Mouse (Mus musculus) WW6 (cell line): ENCODE measurements around the gene Supt16.

ENCODE experiments used
- DNase-seq: peaks from one replicate; pipeline ENCODE4 v3.0.0-alpha.2; 2013; ENCODE audit warnings: low read depth, low spot score

The Supt16 gene

GRCm38 (mm10) chr14:52197156-52197878 is at the start of gene Supt16:
Gene Supt16, minus strand, starts transcription at chr14:52197416.
- DNase-seq = peak; percentile 84

DNA sequence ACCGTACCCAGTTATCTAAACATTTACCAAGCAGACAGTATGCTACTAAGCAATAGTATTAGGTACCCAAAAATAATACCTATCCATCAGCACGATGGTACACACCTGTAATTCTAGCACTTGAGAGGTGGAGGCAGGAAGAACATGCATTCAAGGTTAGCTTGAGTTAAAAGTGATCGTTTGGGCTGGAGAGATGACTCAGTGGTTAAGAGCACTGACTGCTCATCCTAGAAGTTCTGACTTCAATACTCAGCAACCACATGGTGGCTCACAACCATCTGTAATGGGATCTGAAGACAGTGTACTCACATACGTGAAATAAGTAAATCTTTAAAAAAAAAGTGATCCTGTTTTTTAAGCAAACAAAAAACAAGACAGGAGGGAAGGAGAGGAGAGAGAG is 48.9 kb upstream of the Supt16 start:
- DNase-seq = no peak

- DNase-seq = no peak
These were observed 47.5 kb upstream of the Supt16 start for GRCm38 (mm10) chr14:52244690-52245042.

DNA sequence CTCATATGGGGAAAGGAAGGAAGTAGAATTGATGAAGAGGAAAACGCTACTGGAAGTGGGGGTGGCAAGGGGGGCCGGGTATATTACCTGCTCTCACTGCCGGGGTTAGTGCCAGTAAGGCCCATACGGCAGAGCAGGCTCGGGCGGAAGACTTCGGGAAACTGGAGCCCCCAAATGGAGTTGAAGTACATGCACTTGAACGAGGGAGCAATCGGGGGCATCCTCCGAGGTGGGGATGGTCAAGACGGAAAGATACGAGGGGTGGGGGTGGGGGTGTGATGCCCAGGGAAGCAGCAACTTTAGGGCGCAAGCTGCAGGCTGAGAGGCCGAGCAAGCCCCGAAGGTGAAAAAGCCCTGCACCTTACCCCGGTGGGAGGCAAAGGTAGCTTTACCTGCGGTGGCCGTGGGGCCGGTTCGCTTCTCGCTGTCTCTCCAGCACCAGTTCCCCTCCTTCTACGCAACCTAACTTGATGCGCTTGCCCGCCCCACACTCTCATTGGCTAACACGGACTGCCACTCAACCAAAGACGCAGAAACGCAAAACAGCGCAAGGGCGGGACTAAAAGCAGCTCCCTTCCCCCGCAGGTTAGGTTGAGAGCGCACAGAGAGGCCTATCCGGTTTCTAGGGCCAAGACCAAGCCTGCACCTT is 46.9 kb upstream of the Supt16 start:
- peak; percentile 96 for DNase-seq

- DNase-seq = no peak
These were observed 39.0 kb upstream of the Supt16 start for GRCm38 (mm10) chr14:52236216-52236615.

GRCm38 (mm10) chr14:52235165-52235564 is 37.9 kb upstream of the Supt16 start:
- no peak for DNase-seq

DNA sequence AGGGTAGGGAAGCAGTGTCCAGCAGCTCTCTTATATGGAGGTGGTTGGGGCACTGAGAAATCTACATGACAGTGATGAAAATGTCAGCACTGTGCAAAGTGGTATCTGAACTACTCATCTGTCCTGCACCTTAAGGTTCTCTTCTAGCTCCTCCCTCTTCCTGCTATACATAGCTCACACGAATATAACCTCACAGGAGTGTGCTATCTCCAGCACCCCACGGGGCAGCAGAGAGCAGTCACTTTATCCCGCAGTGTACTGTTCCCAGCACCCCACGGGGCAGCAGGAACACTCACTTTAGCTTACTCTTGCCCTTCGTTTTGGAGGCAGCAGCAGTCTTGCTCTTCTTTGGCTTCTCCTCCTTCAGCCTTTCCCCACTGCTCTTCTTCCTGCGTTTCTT is 35.0 kb upstream of the Supt16 start:
- DNase-seq = no peak

DNA sequence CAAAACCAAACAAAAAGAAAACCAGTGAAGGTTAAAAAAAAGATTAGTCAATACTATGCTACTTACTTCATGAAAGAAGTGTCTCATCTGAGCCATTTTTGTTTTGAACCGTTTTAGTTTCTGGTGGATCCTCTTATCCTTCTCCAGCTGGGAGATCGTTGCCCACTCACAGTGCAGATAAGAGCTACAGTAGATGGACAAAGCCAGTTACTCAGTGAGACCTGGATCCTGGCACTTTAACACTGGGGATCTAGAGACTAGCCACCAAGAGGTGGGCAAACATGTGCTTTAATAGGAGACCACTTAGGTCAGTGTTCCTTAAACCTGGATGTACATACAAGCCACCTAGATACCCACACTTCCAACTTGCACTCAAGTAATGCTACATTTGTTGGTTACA is 28.8 kb upstream of the Supt16 start:
- DNase-seq = no peak

DNA sequence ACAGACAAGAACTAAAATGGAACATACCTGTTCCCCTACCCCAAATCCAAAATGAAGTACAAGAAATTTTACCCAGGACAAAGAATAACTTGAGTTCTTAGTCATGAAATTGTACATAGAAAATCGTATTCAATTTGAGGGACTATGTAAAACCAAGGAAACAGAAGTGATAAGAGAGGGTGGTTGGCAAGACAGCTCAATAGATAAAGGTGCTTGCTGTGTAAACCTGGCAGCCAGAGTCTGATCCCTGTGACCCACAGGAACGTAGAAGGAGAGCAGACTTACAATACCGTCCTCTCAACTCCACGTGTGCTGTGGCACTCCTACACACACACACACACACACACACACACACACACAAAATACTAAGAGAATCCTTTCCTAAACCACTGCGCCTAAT is 20.0 kb upstream of the Supt16 start:
- DNase-seq = no peak

- DNase-seq = no peak
These were observed 2.2 kb upstream of the Supt16 start for GRCm38 (mm10) chr14:52199412-52199811.

DNA sequence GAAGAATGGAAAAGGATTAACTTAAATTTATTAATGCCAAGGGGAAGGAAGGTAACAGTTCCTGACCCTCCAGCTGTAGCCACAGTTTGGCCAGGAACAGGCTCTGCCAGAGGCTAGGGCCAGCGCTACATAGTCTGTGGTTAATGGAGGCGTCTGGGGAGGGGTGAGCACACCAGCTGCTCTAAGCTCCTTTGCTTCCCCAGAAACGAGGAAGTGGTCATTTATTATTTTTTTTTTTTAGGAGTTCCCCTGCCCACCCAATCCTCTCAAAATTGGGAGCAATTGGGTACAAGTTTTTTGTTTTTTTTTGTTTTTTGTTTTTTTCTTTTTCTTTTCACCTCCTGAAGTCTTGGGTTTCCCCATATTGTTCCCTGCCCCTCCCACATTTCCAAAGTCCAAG is 925 bp upstream of the Supt16 start:
- no peak for DNase-seq

- DNase-seq = no peak
These were observed 723 bp downstream of the Supt16 start for GRCm38 (mm10) chr14:52196230-52197155.

DNA sequence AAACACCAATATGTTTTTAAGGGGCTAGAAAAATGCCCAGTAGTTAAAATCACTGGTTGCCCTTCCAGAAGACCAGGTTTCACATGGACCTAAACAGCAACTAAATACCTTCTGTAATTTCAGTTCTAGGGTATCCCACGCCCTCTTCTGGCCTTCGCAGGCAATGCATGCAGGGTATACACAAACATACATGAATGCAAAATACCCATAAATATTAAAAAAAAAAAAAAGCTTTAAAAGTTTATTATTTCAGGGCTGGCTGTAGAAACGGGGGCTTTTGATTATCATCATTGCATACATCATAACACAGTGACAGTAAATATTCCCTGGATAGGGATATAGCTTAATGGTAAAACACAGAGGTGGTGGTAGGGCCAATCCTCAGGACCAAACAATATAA is 1.5 kb downstream of the Supt16 start:
- peak; percentile 39 for DNase-seq

GRCm38 (mm10) chr14:52190740-52191359 is 6.4 kb downstream of the Supt16 start:
- peak; percentile 38 for DNase-seq

DNA sequence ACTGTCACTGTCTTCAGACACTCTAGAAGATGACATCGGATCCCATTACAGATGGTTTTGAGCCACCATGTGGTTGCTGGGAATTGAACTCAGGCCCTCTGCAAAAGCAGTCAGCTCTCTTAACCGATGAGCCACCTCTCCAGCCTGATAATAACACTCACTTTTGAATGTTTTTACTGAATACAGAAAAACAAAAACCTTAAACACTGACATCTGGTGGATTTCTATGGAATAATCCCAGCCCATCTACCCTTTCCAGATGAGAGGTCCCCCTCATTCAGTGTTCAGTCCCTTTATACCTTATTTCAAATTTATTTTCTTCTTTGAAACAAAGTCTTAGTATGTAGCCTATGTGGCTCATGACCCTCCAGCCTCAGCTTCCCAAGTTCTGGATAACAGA is 7.7 kb downstream of the Supt16 start:
- DNase-seq = no peak

DNA sequence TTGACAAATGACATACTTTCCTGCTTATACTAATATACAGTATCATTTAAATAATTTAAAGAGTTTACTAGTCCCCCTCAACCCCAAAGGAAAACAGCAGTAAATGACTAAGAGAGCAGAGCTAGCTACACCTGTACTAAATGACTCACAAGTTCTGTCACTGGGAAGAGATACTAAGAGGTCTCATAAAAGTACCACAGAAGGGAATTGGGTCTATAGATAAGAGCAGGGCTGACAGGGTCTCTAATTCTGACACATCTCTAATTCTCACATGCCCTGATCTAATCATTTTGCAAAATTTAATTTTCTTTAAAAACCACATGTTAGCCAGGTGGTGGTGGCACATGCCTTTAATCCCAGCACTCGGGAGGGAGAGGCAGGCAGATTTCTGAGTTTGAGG is 8.4 kb downstream of the Supt16 start:
- no peak for DNase-seq

DNA sequence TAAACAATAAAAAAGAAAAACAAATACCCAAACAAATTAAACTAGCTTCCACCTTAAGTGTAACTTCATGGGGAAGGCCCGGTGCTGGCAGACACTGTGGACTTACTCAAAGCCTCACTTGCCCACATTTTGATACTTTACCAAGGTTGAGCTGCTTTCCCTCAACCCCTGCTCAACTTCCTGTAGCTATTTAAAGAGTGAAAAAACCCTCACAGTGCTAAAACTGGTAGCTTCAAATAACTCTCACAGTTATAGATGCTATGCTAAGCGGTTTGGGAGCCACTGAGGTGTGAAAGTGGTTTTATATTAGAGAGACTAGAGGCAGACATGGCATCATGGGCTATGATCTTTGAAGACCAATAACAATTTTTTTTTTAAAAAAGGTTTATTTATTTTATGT is 30.6 kb downstream of the Supt16 start:
- DNase-seq = no peak

DNA sequence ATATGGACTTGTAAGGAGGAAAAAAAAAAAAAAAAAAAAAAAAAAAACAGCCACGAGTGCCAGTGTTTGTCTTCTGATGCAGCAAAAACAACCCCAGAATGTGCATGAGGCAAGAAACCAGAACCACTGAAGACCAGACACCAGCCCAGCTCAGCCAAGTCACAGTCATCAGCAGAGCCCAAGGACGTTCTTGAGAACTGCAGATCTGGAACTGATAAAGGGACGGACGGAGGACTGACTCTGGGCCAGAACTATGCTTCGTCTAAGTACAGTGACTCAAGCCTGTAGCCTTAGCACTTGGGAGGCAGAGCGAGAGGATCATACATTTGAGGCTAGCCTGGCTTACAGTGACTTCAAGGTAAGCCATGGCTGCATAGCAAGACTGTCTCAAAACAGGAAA is 36.3 kb downstream of the Supt16 start:
- DNase-seq = no peak

GRCm38 (mm10) chr14:52155008-52155407 is 42.2 kb downstream of the Supt16 start:
- no peak for DNase-seq

DNA sequence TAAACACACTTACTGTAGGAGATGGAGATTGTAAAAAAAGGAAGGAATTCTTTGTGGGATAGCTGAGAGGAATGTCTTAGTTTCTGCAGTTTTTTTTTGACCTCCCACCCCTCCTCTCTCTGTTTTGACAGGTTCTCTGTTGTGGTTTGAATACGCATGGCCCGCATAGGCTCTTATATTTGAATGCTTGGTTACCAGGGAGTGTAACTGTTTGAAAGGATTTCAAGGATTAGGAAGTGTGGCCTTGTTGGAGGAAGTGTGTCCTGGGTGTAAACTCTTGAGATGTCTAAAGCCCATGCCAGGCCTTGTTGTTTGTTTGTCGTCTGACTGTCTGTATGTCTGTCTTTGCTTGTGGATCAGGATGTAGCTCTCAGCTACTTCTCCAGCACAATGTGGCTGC is 44.6 kb downstream of the Supt16 start:
- DNase-seq = no peak

DNA sequence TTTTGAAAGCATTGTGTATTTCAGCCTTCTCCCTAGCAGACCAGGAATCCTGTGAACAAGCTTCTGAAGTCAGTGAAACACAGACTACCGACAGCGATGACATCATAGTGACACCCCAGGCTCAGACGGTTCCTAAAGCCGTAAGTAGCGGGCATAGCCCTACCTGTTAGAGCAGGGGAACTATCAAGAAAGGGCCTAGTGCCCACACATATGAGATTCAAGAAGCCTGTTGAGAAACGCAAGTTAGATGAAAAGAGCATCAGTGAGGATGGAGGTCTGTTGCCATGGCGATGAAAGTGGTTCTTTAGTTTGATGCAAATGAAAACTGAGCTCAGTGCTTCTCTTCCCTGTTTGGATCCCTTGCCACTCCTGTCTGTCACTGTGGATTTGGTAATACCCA is 45.0 kb downstream of the Supt16 start:
- no peak for DNase-seq

DNA sequence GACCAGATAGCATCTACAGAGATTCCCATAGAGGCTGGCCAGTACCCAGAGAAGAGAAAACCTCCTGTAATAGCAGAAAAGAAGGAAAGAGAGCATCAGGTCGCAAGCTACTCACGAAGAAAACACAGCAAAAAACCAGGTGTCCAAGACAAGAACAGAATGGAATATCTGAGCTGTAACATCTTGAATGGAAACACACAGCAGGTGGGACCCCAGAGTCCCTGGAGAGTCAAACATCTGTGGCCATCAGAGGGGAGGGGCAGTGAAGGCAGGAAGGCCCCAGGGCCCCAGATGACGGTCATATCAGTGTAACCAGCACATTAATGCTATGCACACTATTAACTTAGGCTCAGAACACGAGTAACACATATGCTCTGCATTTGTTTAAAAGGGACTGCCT is 47.3 kb downstream of the Supt16 start:
- no peak for DNase-seq
